7 mouse cellular contexts compared by ENCODE assay signal in genomic region chr1:155537005-155537642, GRCm38 (mm10). TPM values are rescaled to one million over a fixed set of nuclear protein-coding genes. Genes with fewer than 3 reads are reported as not detected.
DNase-seq lines count a peak whose midpoint lies in the region; ATAC-seq and TF ChIP-seq lines count a peak whose summit lies in the region.

No protein-coding gene starts in this region.

- H3K36me3 ChIP-seq in CH12.LX (replicated peaks in 1 of 2; ENCODE audit: control insufficient read depth in 1 of 2, insufficient read depth in 1 of 2, low read length in 1 of 2): no peaks in the 10 kb centered on the region

- H3K27ac ChIP-seq in CH12.LX (ENCODE audit: insufficient read depth, low read depth): no peak overlapping the region
- H3K27ac ChIP-seq in embryonic fibroblast, embryonic 13.5 days (ENCODE audit: insufficient read depth, low read length): no peak overlapping the region

- no peaks in the 10 kb centered on the region for H3K27me3 ChIP-seq in CH12.LX (replicated peaks)

- no peak overlapping the region for H3K4me2 ChIP-seq in CH12.LX (ENCODE audit: insufficient read depth, low read depth, poor library complexity, severe bottlenecking)

- TF ChIP-seq POLR2A in CH12.LX (IDR thresholded peaks at IDR 0.05; ENCODE audit: low read depth, low read length): no peak
- no peak for TF ChIP-seq POLR2A in embryonic fibroblast, embryonic 13.5 days (IDR thresholded peaks at IDR 0.05; ENCODE audit: low read depth, low read length)

- peak; percentile 36 for DNase-seq in left cerebral cortex, adult 11 months (ENCODE audit: low spot score)
- DNase-seq in left cerebral cortex, postnatal 36 days (ENCODE audit: low spot score in 2 of 2): no peak
- DNase-seq in CH12.LX (ENCODE audit: extremely low read depth) (peak; percentile 64), ZHBTc4 (ENCODE audit: low read depth, low spot score) (peak; percentile 65)
- peak; percentile 53 to 62 for DNase-seq in layer of hippocampus, postnatal 10 days (ENCODE audit: low spot score in 2 of 2)

- peak; percentile 96 for TF ChIP-seq RAD21 in CH12.LX (IDR thresholded peaks at IDR 0.05; ENCODE audit: low read depth, low read length)

- TF ChIP-seq CTCF in CH12.LX (conservative IDR thresholded peaks at IDR 0.05 in 1 of 2, IDR thresholded peaks at IDR 0.05 in 1 of 2; ENCODE audit: low read depth in 2 of 2, low read length in 2 of 2): peak; percentile 85 to 92
- peak; percentile 33; the same call in 1 of the 2 replicates for TF ChIP-seq CTCF in embryonic fibroblast, embryonic 13.5 days (IDR thresholded peaks at IDR 0.05; ENCODE audit: borderline replicate concordance, insufficient read depth, low read length)

- H3K79me2 ChIP-seq in CH12.LX (replicated peaks; ENCODE audit: control insufficient read depth, extremely low read depth, insufficient read depth, poor library complexity, severe bottlenecking): no peaks in the 10 kb centered on the region

- in situ Hi-C loops in CH12.LX (cut with MboI; ENCODE audit: low pct_ligation_motif_present, low pct_unique_long_range_greater_than_20kb, low sequenced_read_pairs): loop anchor here (10.0 kb wide), 1 partner anchor 512 kb away; no protein-coding TSS in a partner anchor

- no peak overlapping the region for H3K4me3 ChIP-seq in CH12.LX (replicated peaks in 1 of 3; ENCODE audit: low read depth in 2 of 3, low read length in 2 of 3, poor library complexity in 1 of 3)
- H3K4me3 ChIP-seq in embryonic fibroblast, embryonic 13.5 days (ENCODE audit: insufficient read depth, low read length): no peak overlapping the region

- H3K9me3 ChIP-seq in CH12.LX (replicated peaks; ENCODE audit: low read length): no peaks in the 10 kb centered on the region

- no peak overlapping the region for H3K9ac ChIP-seq in CH12.LX (ENCODE audit: insufficient read depth, low read depth)

- peak; percentile 73; the same call in 1 of the 2 replicates for ATAC-seq in neutrophil, adult 5-6 weeks (ENCODE audit: extremely low read depth, insufficient number of reproducible peaks, low FRiP score, poor library complexity, severe bottlenecking)

- intact Hi-C loops in left cerebral cortex, postnatal 36 days (cut with DNase I): loop anchor here (2.0 kb wide), 1 partner anchor 244 kb away; no protein-coding TSS in a partner anchor

- TF ChIP-seq EP300 in CH12.LX (IDR thresholded peaks at IDR 0.05; ENCODE audit: low read length): no peak

- H3K4me1 ChIP-seq in CH12.LX (ENCODE audit: control insufficient read depth in 1 of 2, insufficient read depth in 2 of 2): peaks cover 10 to 14% of the 10 kb centered on the region in 2 experiments
- H3K4me1 ChIP-seq in embryonic fibroblast, embryonic 13.5 days (ENCODE audit: control insufficient read depth, insufficient read depth, low read length): peaks cover 11% of the 10 kb centered on the region; the same call in 1 of the 2 replicates

- dilution Hi-C loops in CH12.LX (cut with MboI; ENCODE audit: extremely low pct_ligation_motif_present, extremely low pct_unique_long_range_greater_than_20kb, low sequenced_read_pairs): no loop called here

TF ChIP-seq in CH12.LX, 34 proteins besides CTCF, POLR2A, EP300 and RAD21:
- no peak for TF ChIP-seq ZKSCAN1 (IDR thresholded peaks at IDR 0.05; ENCODE audit: borderline replicate concordance, low read depth, low read length)
- peak; percentile 39; the same call in 1 of the 2 replicates for TF ChIP-seq ZC3H11A (IDR thresholded peaks at IDR 0.05; ENCODE audit: low read depth, low read length)
- TF ChIP-seq MAFK (IDR thresholded peaks at IDR 0.05; ENCODE audit: insufficient replicate concordance, low read length): no peak
- no peak for TF ChIP-seq GABPA (IDR thresholded peaks at IDR 0.05; ENCODE audit: insufficient replicate concordance, low read depth, low read length)
- TF ChIP-seq IRF4 (IDR thresholded peaks at IDR 0.05; ENCODE audit: low read depth, low read length): 0 out of 2 replicates have a peak, but pooled peaks have one; percentile 7
- peak; percentile 86 for TF ChIP-seq SMC3 (IDR thresholded peaks at IDR 0.05; ENCODE audit: low read depth, low read length)
- no peak for TF ChIP-seq MAZ (IDR thresholded peaks at IDR 0.05; ENCODE audit: low read depth, low read length)
- TF ChIP-seq SIN3A (IDR thresholded peaks at IDR 0.05; ENCODE audit: low read length): no peak

RNA-seq across cellular contexts. Expression of gene Acbd6, which starts 20.8 kb away (rescaled TPM):
- total RNA-seq in left cerebral cortex, postnatal 36 days (2021): 100 to 1,000 TPM; 104 to 106 TPM
- total RNA-seq in CH12.LX (2012; rRNA removed) (74.4 and 80.3 TPM in 2 replicates), CH12.LX (2014; rRNA removed) (51.9 and 52.6 TPM in 2 replicates)
- 91.1 and 97.8 TPM in 2 replicates for polyA plus RNA-seq in CH12.LX (2012; ENCODE audit: insufficient read length, low read depth)
- polyA plus RNA-seq in embryonic fibroblast, embryonic 13.5 days (2011; ENCODE audit: insufficient read length, low read depth, missing spikeins): 59.2 and 64.8 TPM in 2 replicates
- 100 to 1,000 TPM; 112 to 121 TPM for total RNA-seq in layer of hippocampus, postnatal 10 days (2021)
- total RNA-seq in neutrophil, adult 5-6 weeks (2017): 10.2 and 23.6 TPM in 2 replicates

Comparison
In these comparisons a context has a peak if more than half of its experiments do, and no peak if none do; other contexts are left out.
1. DNase-seq: peak in left cerebral cortex, adult 11 months (single experiment), CH12.LX (single experiment), ZHBTc4 (single experiment) and layer of hippocampus, postnatal 10 days (2 of 2); none in left cerebral cortex, postnatal 36 days (0 of 2).